Mouse (Mus musculus) duodenum, adult 2 months (tissue): ENCODE data around the gene Olfr619. TPM values are rescaled to one million over a fixed set of nuclear protein-coding genes. Genes with fewer than 3 reads are reported as not detected.

ENCODE experiments used
- polyA plus RNA-seq: library from polyadenylated mRNA; depleted of rRNA; stranded (reverse); fragments of >200 nt; gene quantifications from 2 replicates; pipeline ENCODE4 v1.2.3, GENCODE M21; 2012; ENCODE audit warnings: low replicate concordance; rRNA removed

The Olfr619 gene
- polyA plus RNA-seq: not detected in 2 replicates

DNA sequence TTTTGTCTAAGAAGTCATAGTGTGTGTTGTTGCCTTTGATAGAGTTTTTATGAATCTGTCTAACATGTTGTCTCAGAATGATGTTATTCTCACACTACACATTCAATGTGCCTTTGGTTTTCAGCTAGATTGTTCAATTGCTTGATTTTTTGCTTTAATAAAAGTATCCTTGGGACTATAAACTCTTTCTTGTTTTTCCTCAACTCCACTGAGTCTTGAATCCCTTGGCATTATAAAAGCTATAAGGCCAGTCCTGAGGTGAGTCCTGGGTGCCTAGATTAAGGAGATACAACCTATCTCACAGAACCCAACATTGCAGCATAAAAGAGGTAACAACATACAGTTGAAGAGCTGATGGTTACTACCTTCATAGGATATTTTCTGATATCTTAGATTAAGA lies at the start of gene Olfr619:
Olfr619 (plus strand) TSS at position 301 of the 400 bp plus-strand sequence.

GRCm38 (mm10) chr7:103555779-103556178 lies 44.6 kb upstream of the Olfr619 start, which contains the start of gene Olfr615:
TSS of gene Olfr615 (plus strand) at chr7:103556079.

GRCm38 (mm10) chr7:103569043-103569442 lies 31.3 kb upstream of the Olfr619 start, which contains the start of gene Olfr616:
TSS of gene Olfr616 (minus strand) at chr7:103569143.

GRCm38 (mm10) chr7:103572761-103573160 lies 27.6 kb upstream of the Olfr619 start, which contains the start of gene Olfr617:
TSS of gene Olfr617 (plus strand) at chr7:103573061.

DNA sequence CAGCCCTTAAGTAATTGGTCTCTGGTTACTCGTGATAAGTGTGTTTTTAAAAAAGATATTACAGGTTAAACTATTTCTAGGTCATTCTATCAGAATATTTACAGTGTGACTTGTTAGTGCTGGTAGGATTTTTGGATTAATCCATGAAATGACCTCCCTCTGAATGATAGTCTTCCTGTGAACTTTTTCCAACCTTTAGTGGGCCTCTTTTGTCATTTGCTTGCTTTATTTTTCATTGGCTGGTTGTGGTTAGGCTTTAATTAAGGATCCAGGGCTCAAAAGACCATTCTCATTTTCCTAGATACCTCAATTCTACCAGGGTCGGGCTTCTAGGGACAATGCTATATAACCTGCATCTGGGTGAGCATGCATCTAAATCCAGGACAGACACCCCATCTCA lies 10.6 kb upstream of the Olfr619 start, which contains the start of gene Olfr618:
Olfr618 (plus strand) TSS at position 301 of the 400 bp plus-strand sequence.

DNA sequence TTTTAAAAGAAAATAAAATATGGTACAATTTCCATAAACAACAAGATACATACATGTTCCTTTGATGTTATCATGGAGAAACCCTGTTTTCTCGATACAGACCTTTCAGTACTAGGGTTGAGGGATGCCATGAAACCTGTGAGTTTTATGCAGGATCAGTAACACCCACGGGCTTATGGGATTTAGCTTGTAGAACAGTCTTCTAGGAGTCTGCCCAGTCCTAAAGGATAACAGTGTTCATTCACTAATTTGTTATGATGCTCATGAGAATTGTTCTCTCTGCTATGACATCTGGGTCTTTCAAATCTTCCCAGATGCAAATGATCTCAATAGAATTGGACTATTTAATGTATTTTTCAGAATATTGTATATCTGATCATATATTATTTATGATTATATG lies 12.1 kb downstream of the Olfr619 start, which contains the start of gene Olfr620:
Olfr620 (minus strand) TSS at position 101 of the 400 bp plus-strand sequence.

DNA sequence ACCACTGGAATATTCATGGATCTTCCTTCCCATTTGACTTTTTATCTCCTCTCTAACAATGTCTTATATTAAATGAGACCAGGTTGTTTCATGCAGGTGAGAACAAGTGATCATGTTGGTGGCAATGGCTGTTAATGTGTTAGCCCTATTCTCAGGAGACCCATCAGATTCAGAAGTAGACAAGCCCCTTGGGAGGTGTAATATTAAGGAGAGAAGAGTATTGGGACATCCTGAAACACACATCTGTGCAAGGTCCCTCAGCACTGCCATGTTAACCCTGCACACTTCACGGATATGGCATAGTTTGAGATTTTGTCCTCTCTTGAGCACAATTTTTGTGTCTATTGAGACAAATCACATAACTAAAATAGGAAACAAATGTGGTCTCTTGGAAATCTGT lies 42.2 kb downstream of the Olfr619 start, which contains the start of gene Olfr622:
Olfr622 (minus strand) TSS at position 101 of the 400 bp plus-strand sequence.

Other genes with a start within 250 kb of the Olfr619 start
- not detected in 2 replicates for gene Olfr601, start 237.9 kb upstream of the Olfr619 start, polyA plus RNA-seq
- not detected in 2 replicates for gene Olfr603, start 214.4 kb upstream of the Olfr619 start, polyA plus RNA-seq
- gene Usp17lc, start 185.5 kb upstream of the Olfr619 start, polyA plus RNA-seq: not detected in 2 replicates
- gene Olfr605, start 155.1 kb upstream of the Olfr619 start, polyA plus RNA-seq: not detected in 2 replicates
- not detected in 2 replicates for gene Olfr606, start 151.5 kb upstream of the Olfr619 start, polyA plus RNA-seq
- not detected in 2 replicates for gene Olfr607, start 136.4 kb upstream of the Olfr619 start, polyA plus RNA-seq
- not detected in 2 replicates for gene Olfr608, start 130.7 kb upstream of the Olfr619 start, polyA plus RNA-seq
- not detected in 2 replicates for gene Olfr609, start 102.5 kb upstream of the Olfr619 start, polyA plus RNA-seq
- gene Olfr610, start 88.5 kb upstream of the Olfr619 start, polyA plus RNA-seq: not detected in 2 replicates
- not detected in 2 replicates for gene Olfr611, start 79.7 kb upstream of the Olfr619 start, polyA plus RNA-seq
- not detected in 2 replicates for gene Olfr612, start 57.9 kb upstream of the Olfr619 start, polyA plus RNA-seq
- not detected in 2 replicates for gene Olfr613, start 52.5 kb upstream of the Olfr619 start, polyA plus RNA-seq
- not detected in 2 replicates for gene Olfr615, start 44.5 kb upstream of the Olfr619 start, polyA plus RNA-seq
- not detected in 2 replicates for gene Olfr616, start 31.4 kb upstream of the Olfr619 start, polyA plus RNA-seq
- not detected in 2 replicates for gene Olfr617, start 27.5 kb upstream of the Olfr619 start, polyA plus RNA-seq
- gene Olfr618, start 10.5 kb upstream of the Olfr619 start, polyA plus RNA-seq: not detected in 2 replicates
- not detected in 2 replicates for gene Olfr620, start 12.0 kb downstream of the Olfr619 start, polyA plus RNA-seq
- gene Olfr622, start 42.1 kb downstream of the Olfr619 start, polyA plus RNA-seq: not detected in 2 replicates
- not detected in 2 replicates for gene Olfr623, start 63.1 kb downstream of the Olfr619 start, polyA plus RNA-seq
- not detected in 2 replicates for gene Olfr624, start 70.6 kb downstream of the Olfr619 start, polyA plus RNA-seq
- not detected in 2 replicates for gene Olfr625-ps1, start 82.1 kb downstream of the Olfr619 start, polyA plus RNA-seq
- gene Olfr243, start 114.1 kb downstream of the Olfr619 start, polyA plus RNA-seq: not detected in 2 replicates
- not detected in 2 replicates for gene Olfr628, start 129.8 kb downstream of the Olfr619 start, polyA plus RNA-seq
- gene Olfr629, start 144.4 kb downstream of the Olfr619 start, polyA plus RNA-seq: not detected in 2 replicates
- not detected in 2 replicates for gene Olfr630, start 156.8 kb downstream of the Olfr619 start, polyA plus RNA-seq
- not detected in 2 replicates for gene Olfr69, start 171.0 kb downstream of the Olfr619 start, polyA plus RNA-seq
- gene Olfr68, start 179.1 kb downstream of the Olfr619 start, polyA plus RNA-seq: not detected in 2 replicates
- not detected in 2 replicates for gene Olfr67, start 191.2 kb downstream of the Olfr619 start, polyA plus RNA-seq
- 34.6 and 126 TPM in 2 replicates for gene Hbb-bt, start 213.4 kb downstream of the Olfr619 start, polyA plus RNA-seq
- 335 and 1,183 TPM in 2 replicates for gene Hbb-bs, start 227.5 kb downstream of the Olfr619 start, polyA plus RNA-seq
- gene Hbb-bh2, start 239.9 kb downstream of the Olfr619 start, polyA plus RNA-seq: not detected in 2 replicates
- gene Hbb-bh1, start 242.6 kb downstream of the Olfr619 start, polyA plus RNA-seq: not detected in 2 replicates